Mouse (Mus musculus) fat pad, adult 2 months (tissue): ENCODE results near the gene Wfikkn2.

Source experiments
- DNase-seq: peaks from one replicate; pipeline ENCODE4 v3.0.0-alpha.2; 2011; ENCODE audit warnings: low read depth, low spot score; ENCODE audit errors: extremely low read depth

Gene Wfikkn2

DNA sequence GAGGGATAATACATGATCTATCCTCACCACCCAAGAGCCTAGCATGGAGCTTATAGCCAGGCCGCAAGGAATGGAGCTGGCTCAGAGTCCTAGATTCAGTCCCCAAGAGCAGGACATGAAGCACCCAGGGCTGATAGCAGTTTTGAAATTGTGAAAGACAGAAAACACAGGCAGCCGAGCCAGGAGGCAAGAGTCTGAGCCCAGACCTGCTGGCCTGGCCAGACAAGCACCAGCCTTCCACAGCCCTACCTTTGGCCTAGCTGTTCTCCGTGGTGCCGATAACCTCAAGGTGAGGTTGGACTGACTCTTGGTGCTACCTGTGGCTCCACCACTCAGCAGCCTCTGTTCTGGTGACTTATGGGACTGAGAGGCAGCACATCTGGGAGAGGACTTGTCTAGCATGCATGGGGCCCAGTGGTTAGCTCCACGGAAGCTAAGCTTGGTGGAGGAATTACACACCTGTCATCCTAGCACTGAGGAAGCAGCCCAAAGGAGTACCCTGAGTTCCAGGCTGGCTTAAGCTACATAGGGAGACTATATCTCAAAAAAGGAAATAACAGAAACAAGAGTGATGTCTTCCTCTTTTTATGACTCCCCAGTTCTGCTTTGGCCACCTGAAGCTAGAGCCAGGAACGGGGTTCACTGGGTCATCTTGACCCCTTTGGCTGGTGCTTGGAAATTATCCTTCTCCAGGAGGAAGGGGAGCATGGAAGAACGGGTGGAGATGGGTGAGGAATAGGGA is 47.2 kb downstream of the Wfikkn2 start:
- DNase-seq = no peak

DNA sequence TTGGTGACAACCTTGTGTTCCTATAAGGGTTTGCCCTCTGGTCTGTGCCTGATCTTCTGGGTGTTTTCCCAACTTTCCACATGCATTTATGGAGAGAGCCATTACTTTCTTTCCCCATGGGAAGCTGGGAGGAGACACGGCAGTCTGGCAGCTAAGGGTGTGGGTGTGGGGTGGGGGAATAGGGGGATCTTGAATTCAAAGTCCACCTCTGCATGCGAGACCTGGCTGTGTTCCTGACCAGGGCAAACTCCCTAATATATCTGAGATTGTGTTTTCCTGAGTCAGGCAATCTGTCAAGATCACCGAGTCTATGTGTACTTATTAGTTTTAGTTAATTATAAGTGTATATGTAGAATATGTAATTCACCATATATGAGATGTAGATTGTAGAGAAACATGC is 49.5 kb downstream of the Wfikkn2 start:
- no peak for DNase-seq

DNA sequence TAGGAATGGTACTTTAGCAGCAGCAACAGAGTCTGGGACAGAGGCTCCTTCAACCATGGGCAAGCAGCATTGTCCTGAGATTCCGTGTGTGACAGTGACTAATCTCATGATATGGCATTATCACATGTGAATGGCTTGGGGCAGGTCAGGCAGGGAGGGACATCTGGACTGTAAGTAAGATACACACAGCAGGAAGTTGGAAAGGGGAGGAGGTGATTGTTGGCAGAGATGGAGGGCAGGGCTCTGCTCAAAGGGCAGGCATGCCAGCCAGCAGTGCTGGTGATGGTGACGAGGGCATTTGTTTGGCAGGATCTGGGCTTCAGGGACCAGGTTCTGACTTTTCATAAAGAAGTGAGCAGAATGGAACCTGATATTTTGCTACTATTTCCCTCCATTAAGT is 52.7 kb downstream of the Wfikkn2 start:
- no peak for DNase-seq

DNA sequence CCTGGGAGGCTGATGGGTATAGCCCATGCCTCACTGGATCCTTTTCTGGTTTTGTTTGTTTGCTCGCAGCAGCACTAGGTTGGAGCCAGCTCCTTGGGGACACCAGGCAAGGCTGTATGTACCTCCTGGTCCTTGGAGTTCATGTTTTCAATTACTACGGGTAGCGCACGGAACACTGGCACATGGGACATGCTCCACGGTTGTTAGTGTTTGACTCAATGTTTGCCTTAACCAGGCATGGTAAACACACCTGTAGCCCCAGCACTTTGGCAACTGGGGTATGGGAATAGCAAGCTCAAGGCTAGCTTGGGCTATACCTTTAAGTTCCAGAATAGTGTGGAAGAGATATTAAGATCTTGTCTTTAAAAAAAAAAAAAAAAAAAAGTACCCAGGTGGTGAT is 55.1 kb downstream of the Wfikkn2 start:
- no peak for DNase-seq

DNA sequence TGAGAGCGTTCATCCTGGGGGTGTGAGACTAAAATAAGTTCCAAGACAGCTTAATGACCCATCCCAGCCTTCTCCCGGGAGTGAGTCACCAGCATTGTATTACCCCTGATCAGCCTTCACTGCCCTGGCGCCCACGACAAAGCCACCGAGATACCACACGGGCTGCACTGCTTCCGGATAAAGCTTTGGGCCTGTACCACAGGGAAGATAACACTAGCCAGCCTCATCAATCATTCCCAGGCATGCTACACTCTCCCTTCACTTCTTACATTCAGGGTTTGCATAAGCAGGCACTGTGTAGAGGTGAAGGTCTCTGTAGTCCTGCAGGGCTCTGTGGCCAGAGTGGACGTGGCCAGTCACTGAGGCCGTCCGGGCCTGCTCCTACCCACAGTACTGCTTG is 56.2 kb downstream of the Wfikkn2 start:
- no peak for DNase-seq
